Mouse (Mus musculus): Measurements from ENCODE around the gene 5730409E04Rik. TPM values are rescaled to one million over a fixed set of nuclear protein-coding genes. Genes with fewer than 3 reads are reported as not detected.

Gene 5730409E04Rik
- polyA plus RNA-seq, 1 experiment from 2014 or later: 2.7 TPM

DNA sequence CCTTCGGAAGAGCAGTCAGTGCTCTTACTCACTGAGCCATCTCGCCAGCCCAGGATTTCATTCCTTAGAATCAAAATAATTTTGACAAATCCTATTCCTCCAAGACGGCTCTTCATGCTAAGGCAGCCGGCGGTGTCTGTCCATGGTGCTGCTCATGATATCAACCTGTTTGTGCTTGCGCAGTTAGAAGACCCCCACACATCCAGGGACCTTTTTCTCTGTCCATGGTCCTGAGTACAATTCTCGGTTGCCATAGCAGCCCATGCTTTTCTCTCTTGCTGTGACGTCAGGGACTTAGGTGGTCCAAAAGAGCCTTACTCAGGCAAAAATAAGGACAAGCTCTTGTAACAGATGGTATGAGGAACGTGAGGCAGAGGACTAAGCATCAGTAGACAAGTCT is 45.7 kb downstream of the 5730409E04Rik start:
- Histone ChIP-seq H3K36me3 (ENCODE audit: control insufficient read depth, insufficient read depth, low read length) (no peaks in the 10 kb centered on the region), H3K4me1 (ENCODE audit: control insufficient read depth in 2 of 2, insufficient read depth in 2 of 2, low read length in 2 of 2) (no peaks in the 10 kb centered on the region), H3K4me3 (ENCODE audit: control insufficient read depth in 1 of 2, insufficient read depth in 1 of 2, low read depth in 1 of 2, low read length in 2 of 2) (no peak overlapping the region), H3K9me3 (ENCODE audit: control insufficient read depth, low read length) (no peaks in the 10 kb centered on the region), H3K9ac (ENCODE audit: low read length) (no peak overlapping the region), H3K4me2 (ENCODE audit: low read length) (no peak overlapping the region), H3K27me3 (ENCODE audit: control insufficient read depth, insufficient read depth, low read length) (no peaks in the 10 kb centered on the region), H3K27ac (replicated peaks in 1 of 2; ENCODE audit: control insufficient read depth in 1 of 2, insufficient read depth in 1 of 2, low read depth in 2 of 2, low read length in 2 of 2) (no peak overlapping the region)
- 7% methylated on average over 9 of the region's 9 CpGs for WGBS
- ATAC-seq (ENCODE audit: insufficient number of reproducible peaks, insufficient read depth, low FRiP score, low read depth): no peak

DNA sequence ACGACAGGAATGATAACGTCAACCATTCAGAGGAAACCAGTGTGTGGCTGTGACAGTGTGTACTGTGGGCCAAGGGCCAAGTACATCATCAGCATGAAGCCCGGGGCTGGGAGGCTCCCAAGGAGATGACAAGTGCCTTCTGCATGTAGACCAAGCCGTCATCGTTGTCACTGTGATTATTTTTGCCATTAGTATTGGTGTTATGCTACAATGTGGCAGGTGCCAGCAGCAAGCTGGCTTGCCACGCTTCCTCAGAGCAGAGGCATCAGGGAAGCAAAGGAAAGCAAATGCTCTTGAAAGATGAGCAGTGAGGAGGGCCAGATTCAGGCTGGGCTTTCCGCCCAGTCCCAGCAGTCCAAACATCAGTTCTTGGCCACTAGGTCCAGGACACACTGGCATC is 51.6 kb downstream of the 5730409E04Rik start:
- Histone ChIP-seq H3K9me3 (ENCODE audit: control insufficient read depth, low read length) (no peaks in the 10 kb centered on the region), H3K9ac (ENCODE audit: low read length) (no peak overlapping the region), H3K36me3 (ENCODE audit: control insufficient read depth, insufficient read depth, low read length) (no peaks in the 10 kb centered on the region), H3K4me2 (ENCODE audit: low read length) (no peak overlapping the region), H3K4me1 (ENCODE audit: control insufficient read depth in 2 of 2, insufficient read depth in 2 of 2, low read length in 2 of 2) (no peaks in the 10 kb centered on the region), H3K27ac (replicated peaks in 1 of 2; ENCODE audit: control insufficient read depth in 1 of 2, insufficient read depth in 1 of 2, low read depth in 2 of 2, low read length in 2 of 2) (no peak overlapping the region), H3K27me3 (ENCODE audit: control insufficient read depth, insufficient read depth, low read length) (peaks cover 7% of the 10 kb centered on the region; the same call in 1 of the 2 replicates), H3K4me3 (ENCODE audit: control insufficient read depth in 1 of 2, insufficient read depth in 1 of 2, low read depth in 1 of 2, low read length in 2 of 2) (no peak overlapping the region)
- no peak for ATAC-seq (ENCODE audit: insufficient number of reproducible peaks, insufficient read depth, low FRiP score, low read depth)
- 64% methylated on average over 7 of the region's 7 CpGs for WGBS

Small RNAs within 50 kb of the gene (microRNA-seq; reads per million reads assigned to microRNA genes)
- gene Mir7119: not detected

Other genes starting within 250 kb of the 5730409E04Rik start
- gene Ago3, start 180.3 kb upstream of the 5730409E04Rik start, polyA plus RNA-seq (2014; fragmentation: Nextera tagmentation; extraction: Ambion mirVana): 11.1 and 12.0 TPM in 2 replicates
- gene Ago1, start 141.2 kb upstream of the 5730409E04Rik start, polyA plus RNA-seq (2014; fragmentation: Nextera tagmentation; extraction: Ambion mirVana): 4.2 and 4.8 TPM in 2 replicates
- 1.6 TPM in 2 replicates for gene Ago4, start 76.3 kb upstream of the 5730409E04Rik start, polyA plus RNA-seq (2014; fragmentation: Nextera tagmentation; extraction: Ambion mirVana)
- gene Clspn, start 52.9 kb upstream of the 5730409E04Rik start, polyA plus RNA-seq (2014; fragmentation: Nextera tagmentation; extraction: Ambion mirVana): 21.2 and 22.3 TPM in 2 replicates
- gene Psmb2, start 67.8 kb downstream of the 5730409E04Rik start, polyA plus RNA-seq (2014; fragmentation: Nextera tagmentation; extraction: Ambion mirVana): 430 and 438 TPM in 2 replicates
- 0.09 TPM in 1 of 2 replicates, not detected in the other for gene Tfap2e, start 126.4 kb downstream of the 5730409E04Rik start, polyA plus RNA-seq (2014; fragmentation: Nextera tagmentation; extraction: Ambion mirVana)
- 19.0 and 20.2 TPM in 2 replicates for gene Ncdn, start 143.6 kb downstream of the 5730409E04Rik start, polyA plus RNA-seq (2014; fragmentation: Nextera tagmentation; extraction: Ambion mirVana)
- gene AU040320, start 143.7 kb downstream of the 5730409E04Rik start, polyA plus RNA-seq (2014; fragmentation: Nextera tagmentation; extraction: Ambion mirVana): 22.3 and 23.0 TPM in 2 replicates